Mouse (Mus musculus) embryo, embryonic 10 days (tissue): ENCODE measurements at regions not wholly inside any gene's neighbourhood (a gene's known extent, or its start where the extent isn't known, plus 50 kb on each side); places are given as distances from the start of the nearest gene placed in this dataset.
A peak's percentile ranks its signal among the peaks of the same experiment; 100 is the strongest.

Source experiments
- DNase-seq: peaks from one replicate; pipeline ENCODE4 v3.0.0-alpha.2; 2015; ENCODE audit warnings: low spot score

GRCm38 (mm10) chr12:107833001-107833400, 170.4 kb downstream of the Bcl11b start:
- DNase-seq: no peak

GRCm38 (mm10) chr12:107834512-107834911, 168.9 kb downstream of the Bcl11b start:
- no peak for DNase-seq

GRCm38 (mm10) chr12:107837741-107838140, 165.7 kb downstream of the Bcl11b start:
- DNase-seq: no peak

GRCm38 (mm10) chr12:107844631-107845030, 158.8 kb downstream of the Bcl11b start:
- DNase-seq: no peak

- DNase-seq: no peak
Measured at GRCm38 (mm10) chr12:107850591-107850990, 152.8 kb downstream of the Bcl11b start.

GRCm38 (mm10) chr12:107852921-107853320, 150.5 kb downstream of the Bcl11b start:
- DNase-seq: no peak

GRCm38 (mm10) chr12:107855547-107855946, 147.9 kb downstream of the Bcl11b start:
- DNase-seq: no peak

- no peak for DNase-seq
Measured at GRCm38 (mm10) chr12:107856421-107857043, 146.9 kb downstream of the Bcl11b start.

- DNase-seq: peak; percentile 37
Measured at GRCm38 (mm10) chr12:107858536-107859280, 144.7 kb downstream of the Bcl11b start.

- DNase-seq: no peak
Measured at GRCm38 (mm10) chr12:107859750-107860149, 143.7 kb downstream of the Bcl11b start.

GRCm38 (mm10) chr12:107860358-107860757, 143.0 kb downstream of the Bcl11b start:
- DNase-seq: no peak
